Comparison of ENCODE assay signal across 12 mouse cellular contexts in the genomic region with DNA sequence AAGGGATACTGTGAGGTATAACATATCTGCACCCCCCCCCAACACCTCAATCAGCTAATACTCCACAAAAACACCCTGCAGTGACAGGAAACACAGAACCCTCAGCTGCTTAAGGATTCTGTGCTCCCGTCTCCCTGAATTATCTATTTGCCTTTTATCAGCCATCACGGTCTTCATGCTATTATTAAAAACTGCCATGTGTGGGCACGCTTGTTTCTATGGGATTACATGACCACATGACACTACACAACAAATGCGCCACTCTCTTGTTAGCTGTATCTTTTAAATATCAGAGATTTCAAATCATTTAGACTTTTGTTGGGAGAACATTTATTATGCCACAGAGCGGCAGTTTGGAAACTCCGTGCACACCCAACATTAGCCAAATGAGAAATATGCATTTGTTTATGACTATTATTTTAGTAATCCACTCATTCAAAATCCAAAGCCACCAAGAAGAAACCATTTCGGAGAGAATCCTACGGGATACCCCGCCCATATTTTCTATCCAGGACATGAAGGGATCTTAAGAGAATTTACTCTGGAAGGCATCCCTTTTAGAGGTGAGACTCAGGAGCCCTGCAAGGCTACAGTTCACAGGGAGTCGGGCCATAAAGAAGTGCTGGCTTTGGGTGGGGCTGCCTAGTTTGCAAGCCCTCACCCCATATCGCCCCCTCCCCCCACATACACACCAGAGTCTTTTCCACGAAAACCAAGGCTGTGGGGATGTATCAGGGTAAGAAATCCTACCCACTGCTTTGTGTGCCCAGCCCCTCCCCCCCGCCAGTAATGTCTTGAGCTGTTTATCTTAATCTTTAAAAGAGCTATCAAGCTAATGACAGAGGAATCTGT.
DNase-seq lines count a peak whose midpoint lies in the region; ATAC-seq and TF ChIP-seq lines count a peak whose summit lies in the region.
"Had no signal": no experiment of that assay in that cellular context is flagged by ENCODE, and none has a peak within 500 bp of the region (broad histone marks: within the 10 kb centered on the region; RNA-seq: fewer than 3 reads in every experiment).

No protein-coding gene starts in this region.

- H3K27ac ChIP-seq in embryonic facial prominence, embryonic 14.5 days (replicated peaks; ENCODE audit: low read depth, low read length) = no peak overlapping the region
- peak overlapping the region; percentile 71 for H3K27ac ChIP-seq in hindbrain, postnatal 0 days
- H3K27ac ChIP-seq: limb, embryonic 15.5 days had no signal

- peak overlapping the region; percentile 58; the same call in 1 of the 2 replicates for H3K4me2 ChIP-seq in embryonic facial prominence, embryonic 14.5 days (ENCODE audit: low read depth, low read length)
- peak overlapping the region; percentile 54 for H3K4me2 ChIP-seq in hindbrain, postnatal 0 days (ENCODE audit: low read depth, low read length)

- no peaks in the 10 kb centered on the region for H3K27me3 ChIP-seq in embryonic facial prominence, embryonic 14.5 days (replicated peaks; ENCODE audit: control insufficient read depth, insufficient read depth, low read length)
- no peaks in the 10 kb centered on the region for H3K27me3 ChIP-seq in hindbrain, postnatal 0 days (ENCODE audit: insufficient read depth, low read length)
- H3K27me3 ChIP-seq: limb, embryonic 15.5 days had no signal

- peak; percentile 17 for DNase-seq in left cerebral cortex, postnatal 4 days
- DNase-seq in left cerebral cortex, adult 8-10 months (ENCODE audit: low spot score in 2 of 2) = no peak
- DNase-seq in embryonic facial prominence, embryonic 14.5 days (ENCODE audit: low spot score) = no peak
- peak; percentile 41 for DNase-seq in hindbrain, postnatal 0 days (ENCODE audit: low spot score)
- DNase-seq in lung, postnatal 25 days (ENCODE audit: low spot score) = no peak
- no peak for DNase-seq in spleen, adult 12 weeks (ENCODE audit: low spot score)
- no peak for DNase-seq in adrenal gland, postnatal 25 days
- no peak for DNase-seq in thymus, postnatal 10 days (ENCODE audit: low spot score in 2 of 2)
- DNase-seq: heart, postnatal 36 days; right cerebral cortex, adult 18-20 months had no signal

- no peaks in the 10 kb centered on the region for H3K9me3 ChIP-seq in embryonic facial prominence, embryonic 14.5 days (ENCODE audit: control insufficient read depth, low read length)
- no peaks in the 10 kb centered on the region for H3K9me3 ChIP-seq in hindbrain, postnatal 0 days (ENCODE audit: low read length)
- H3K9me3 ChIP-seq: limb, embryonic 15.5 days had no signal

- H3K36me3 ChIP-seq in embryonic facial prominence, embryonic 14.5 days (ENCODE audit: control insufficient read depth, insufficient read depth, low read length) = no peaks in the 10 kb centered on the region
- no peaks in the 10 kb centered on the region for H3K36me3 ChIP-seq in hindbrain, postnatal 0 days (ENCODE audit: insufficient read depth, low read length)
- H3K36me3 ChIP-seq: limb, embryonic 15.5 days had no signal

- WGBS in embryonic facial prominence, embryonic 14.5 days = 65% methylated on average over 13 of the region's 13 CpGs
- WGBS in hindbrain, postnatal 0 days = 44% methylated on average over 13 of the region's 13 CpGs

- H3K4me3 ChIP-seq in embryonic facial prominence, embryonic 14.5 days (ENCODE audit: low read depth, low read length) = peak overlapping the region; percentile 33; the same call in 1 of the 2 replicates
- peak overlapping the region; percentile 45 for H3K4me3 ChIP-seq in hindbrain, postnatal 0 days (ENCODE audit: low read length)

- intact Hi-C loops in left cerebral cortex, postnatal 4 days (cut with DNase I) = no loop called here

- 0 out of 2 replicates have a peak overlapping the region, but pooled peaks have one; percentile 3 for H3K9ac ChIP-seq in embryonic facial prominence, embryonic 14.5 days (ENCODE audit: low read depth, low read length)
- peak overlapping the region; percentile 54 for H3K9ac ChIP-seq in hindbrain, postnatal 0 days (replicated peaks; ENCODE audit: low read length)

- peaks cover 12% of the 10 kb centered on the region for H3K4me1 ChIP-seq in embryonic facial prominence, embryonic 14.5 days (ENCODE audit: control insufficient read depth, insufficient read depth, low read length)
- H3K4me1 ChIP-seq in hindbrain, postnatal 0 days (ENCODE audit: insufficient read depth, low read length) = no peaks in the 10 kb centered on the region

- TF ChIP-seq CTCF in hindbrain, postnatal 0 days (IDR thresholded peaks at IDR 0.05; ENCODE audit: low read depth) = no peak

- ATAC-seq in embryonic facial prominence, embryonic 14.5 days (ENCODE audit: low read depth) = no peak
- peak; percentile 19; the same call in 1 of the 2 replicates for ATAC-seq in hindbrain, postnatal 0 days
- ATAC-seq: activated CD4-positive, CD25-positive, alpha-beta regulatory T cell, adult 4 months had no signal

Comparison
In these comparisons a context has a peak if more than half of its experiments do, and no peak if none do; other contexts are left out.
1. DNase-seq: peak in left cerebral cortex, postnatal 4 days (single experiment) and hindbrain, postnatal 0 days (single experiment); none in left cerebral cortex, adult 8-10 months (0 of 2), embryonic facial prominence, embryonic 14.5 days (single experiment), lung, postnatal 25 days (single experiment), spleen, adult 12 weeks (single experiment), adrenal gland, postnatal 25 days (single experiment) and thymus, postnatal 10 days (0 of 2).